Mouse (Mus musculus) heart, postnatal 25 days (tissue): ENCODE data around the gene Cltb. TPM values are rescaled to one million over a fixed set of nuclear protein-coding genes. Genes with fewer than 3 reads are reported as not detected.

Experiments used
- DNase-seq: peaks from one replicate; pipeline ENCODE4 v3.0.0; 2022; ENCODE audit warnings: low spot score
- intact Hi-C: fragments of 180-260 bp; cut with DNase I; formaldehyde crosslinking; loops from one replicate; pipeline ENCODE4 v1.15.1; 2025
- microRNA-seq: library from miRNA; unstranded; fragments of <30 nt; microRNA quantifications from one replicate; pipeline ENCODE4 v1.2.0, GENCODE M21; 2022
- total RNA-seq, 2 experiments: library from RNA; stranded (reverse); gene quantifications; 2 replicates each; pipeline ENCODE4 v1.2.3; 2021

The Cltb gene
- total RNA-seq, 2 experiments from 2014 or later: 92.6 to 99.7 TPM

- intact Hi-C loops: no loop called here
- DNase-seq: no peak
These were observed 42.8 kb downstream of the Cltb start for GRCm38 (mm10) chr13:54568380-54568779.

GRCm38 (mm10) chr13:54565594-54566345, 45.4 kb downstream of the Cltb start:
- intact Hi-C loops: loop anchor here (2.0 kb wide), 2 partner anchors 23 to 55 kb away; partner anchors contain the start of gene Faf2
- DNase-seq: no peak

GRCm38 (mm10) chr13:54565201-54565581, 46.0 kb downstream of the Cltb start, which contains the start of gene 4833439L19Rik:
TSS of gene 4833439L19Rik (minus strand) at chr13:54565435.
- intact Hi-C loops: loop anchor here (2.0 kb wide), 2 partner anchors 24 to 56 kb away; partner anchors contain the start of gene Faf2
- DNase-seq: peak; percentile 86

- intact Hi-C loops: loop anchor here (2.0 kb wide), 2 partner anchors 24 to 56 kb away; partner anchors contain the start of gene Faf2
- no peak for DNase-seq
These were observed 46.6 kb downstream of the Cltb start for GRCm38 (mm10) chr13:54564232-54565200.

GRCm38 (mm10) chr13:54562562-54562961, 48.6 kb downstream of the Cltb start:
- DNase-seq: no peak
- intact Hi-C loops: no loop called here

- intact Hi-C loops: no loop called here
- DNase-seq: no peak
These were observed 50.5 kb downstream of the Cltb start for GRCm38 (mm10) chr13:54560608-54561007.

GRCm38 (mm10) chr13:54559656-54560055, 51.5 kb downstream of the Cltb start:
- DNase-seq: no peak
- intact Hi-C loops: no loop called here

GRCm38 (mm10) chr13:54557652-54558051, 53.5 kb downstream of the Cltb start:
- intact Hi-C loops: no loop called here
- no peak for DNase-seq

- DNase-seq: no peak
- intact Hi-C loops: no loop called here
These were observed 54.3 kb downstream of the Cltb start for GRCm38 (mm10) chr13:54556796-54557195.

- intact Hi-C loops: no loop called here
These were observed 55.0 kb downstream of the Cltb start for GRCm38 (mm10) chr13:54556176-54556575.

GRCm38 (mm10) chr13:54548036-54548435, 63.1 kb downstream of the Cltb start:
- DNase-seq: no peak
- intact Hi-C loops: no loop called here

More at GRCm38 (mm10) chr13:54556176-54556575, 55.0 kb downstream of the Cltb start:
- no peak for DNase-seq

Small RNAs within 50 kb of the gene (microRNA-seq; reads per million reads assigned to microRNA genes)
- not detected for gene Gm24195

Other genes starting within 250 kb of the Cltb start
- 1 to 10 TPM; 2.7 to 2.8 TPM for gene Cplx2, start 240.0 kb downstream of the Cltb start, total RNA-seq
- gene Thoc3, start 142.5 kb downstream of the Cltb start, total RNA-seq: 10 to 100 TPM; 17.7 to 23.4 TPM
- 1 to 10 TPM; 2.0 to 2.4 TPM for gene Simc1, start 107.6 kb downstream of the Cltb start, total RNA-seq
- gene 4833439L19Rik, start 45.9 kb downstream of the Cltb start, total RNA-seq: 10 to 100 TPM; 88.2 to 99.5 TPM
- gene Arl10, start 36.3 kb downstream of the Cltb start, total RNA-seq: 1 to 10 TPM; 4.5 to 6.1 TPM
- gene Nop16, start 21.3 kb downstream of the Cltb start, total RNA-seq: 10 to 100 TPM; 15.2 to 15.6 TPM
- gene Higd2a, start 21.1 kb downstream of the Cltb start, total RNA-seq: 100 to 1,000 TPM; 202 to 205 TPM
- gene Faf2, start 10.4 kb upstream of the Cltb start, total RNA-seq: 10 to 100 TPM; 20.0 to 23.3 TPM
- gene Rnf44, start 82.6 kb upstream of the Cltb start, total RNA-seq: 10 to 100 TPM; 45.2 to 54.2 TPM
- not detected for gene Cdhr2, start 90.1 kb upstream of the Cltb start, total RNA-seq
- gene Gprin1, start 138.5 kb upstream of the Cltb start, total RNA-seq: not detected
- not detected for gene Sncb, start 155.3 kb upstream of the Cltb start, total RNA-seq
- not detected for gene Eif4e1b, start 172.7 kb upstream of the Cltb start, total RNA-seq
- 10 to 100 TPM in 1 of 2 experiments, 1 to 10 TPM in 1; 8.6 to 12.3 TPM for gene Tspan17, start 178.0 kb upstream of the Cltb start, total RNA-seq